Mouse (Mus musculus) frontal cortex, postnatal 25 days (tissue): ENCODE results near the gene Igf1r.

Experiments used
- DNase-seq, 2 experiments: peaks; one replicate each; pipeline ENCODE4 v3.0.0; 2022; ENCODE audit warnings: low spot score in 2 of 2

Igf1r gene

GRCm38 (mm10) chr7:68117981-68118380 lies 165.4 kb downstream of the Igf1r start:
- DNase-seq, result no peak

GRCm38 (mm10) chr7:68119605-68120004 lies 167.0 kb downstream of the Igf1r start:
- no peak for DNase-seq

- DNase-seq, result no peak
These were observed 169.8 kb downstream of the Igf1r start for GRCm38 (mm10) chr7:68122418-68122817.

GRCm38 (mm10) chr7:68125347-68125746 lies 172.7 kb downstream of the Igf1r start:
- no peak for DNase-seq

- DNase-seq, result peak in 1 of 2 experiments; percentile 33
These were observed 175.2 kb downstream of the Igf1r start for GRCm38 (mm10) chr7:68127799-68128261.

- no peak for DNase-seq
These were observed 175.6 kb downstream of the Igf1r start for GRCm38 (mm10) chr7:68128271-68128674.

GRCm38 (mm10) chr7:68129077-68129511 lies 176.5 kb downstream of the Igf1r start:
- DNase-seq, result peak; percentile 99

GRCm38 (mm10) chr7:68129546-68130253 lies 177.1 kb downstream of the Igf1r start:
- DNase-seq, result peak; percentile 91 to 93

- no peak for DNase-seq
These were observed 178.4 kb downstream of the Igf1r start for GRCm38 (mm10) chr7:68130950-68131580.

GRCm38 (mm10) chr7:68133679-68134078 lies 181.1 kb downstream of the Igf1r start:
- no peak for DNase-seq

- DNase-seq, result no peak
These were observed 182.3 kb downstream of the Igf1r start for GRCm38 (mm10) chr7:68134948-68135347.

GRCm38 (mm10) chr7:68136056-68136455 lies 183.4 kb downstream of the Igf1r start:
- DNase-seq, result no peak

GRCm38 (mm10) chr7:68139384-68139783 lies 186.8 kb downstream of the Igf1r start:
- DNase-seq, result no peak

GRCm38 (mm10) chr7:68140041-68140807 lies 187.6 kb downstream of the Igf1r start:
- DNase-seq, result no peak

GRCm38 (mm10) chr7:68144266-68144665 lies 191.6 kb downstream of the Igf1r start:
- no peak for DNase-seq

- no peak for DNase-seq
These were observed 195.8 kb downstream of the Igf1r start for GRCm38 (mm10) chr7:68148297-68149048.

- DNase-seq, result no peak
These were observed 199.3 kb downstream of the Igf1r start for GRCm38 (mm10) chr7:68151892-68152291.

- DNase-seq, result no peak
These were observed 199.8 kb downstream of the Igf1r start for GRCm38 (mm10) chr7:68152458-68152857.

GRCm38 (mm10) chr7:68153269-68153668 lies 200.6 kb downstream of the Igf1r start:
- DNase-seq, result no peak

GRCm38 (mm10) chr7:68154588-68154987 lies 202.0 kb downstream of the Igf1r start:
- no peak for DNase-seq

GRCm38 (mm10) chr7:68160094-68160791 lies 207.6 kb downstream of the Igf1r start:
- no peak for DNase-seq
